ENCODE assay signal across 19 mouse cellular contexts in genomic region chr1:73038532-73038931, GRCm38 (mm10). TPM values are rescaled to one million over a fixed set of nuclear protein-coding genes. Genes with fewer than 3 reads are reported as not detected.
DNase-seq lines count a peak whose midpoint lies in the region; ATAC-seq lines count a peak whose summit lies in the region.
"Had no signal": no experiment of that assay in that cellular context is flagged by ENCODE, and none has a peak within 500 bp of the region (broad histone marks: within the 10 kb centered on the region; RNA-seq: fewer than 3 reads in every experiment).

No protein-coding gene starts in this region.

- H3K9ac ChIP-seq in heart, embryonic 12.5 days: no peak overlapping the region
- H3K9ac ChIP-seq in midbrain, embryonic 11.5 days (ENCODE audit: low read length): no peak overlapping the region
- H3K9ac ChIP-seq in limb, embryonic 12.5 days (replicated peaks): no peak overlapping the region
- H3K9ac ChIP-seq in stomach, embryonic 15.5 days: no peak overlapping the region
- H3K9ac ChIP-seq: embryonic facial prominence, embryonic 13.5 days; hindbrain, embryonic 12.5 days had no signal

- no peaks in the 10 kb centered on the region for H3K27me3 ChIP-seq in heart, embryonic 12.5 days (replicated peaks)
- 0 out of 2 replicates have a peak, but pooled peaks cover 3% of the 10 kb centered on the region for H3K27me3 ChIP-seq in midbrain, embryonic 10.5 days (ENCODE audit: low read depth, poor library complexity, severe bottlenecking)
- no peaks in the 10 kb centered on the region for H3K27me3 ChIP-seq in midbrain, embryonic 11.5 days (ENCODE audit: control insufficient read depth, insufficient read depth, low read length)
- no peaks in the 10 kb centered on the region; the same call in 1 of the 2 replicates for H3K27me3 ChIP-seq in limb, embryonic 12.5 days
- no peaks in the 10 kb centered on the region for H3K27me3 ChIP-seq in stomach, embryonic 15.5 days (replicated peaks)
- H3K27me3 ChIP-seq: embryonic facial prominence, embryonic 13.5 days; hindbrain, embryonic 12.5 days had no signal

- no peak overlapping the region for H3K4me3 ChIP-seq in heart, embryonic 12.5 days
- no peak overlapping the region for H3K4me3 ChIP-seq in midbrain, embryonic 10.5 days
- H3K4me3 ChIP-seq in midbrain, embryonic 11.5 days (ENCODE audit: low read depth, low read length): no peak overlapping the region
- H3K4me3 ChIP-seq in limb, embryonic 12.5 days (replicated peaks): no peak overlapping the region
- H3K4me3 ChIP-seq in stomach, embryonic 15.5 days (replicated peaks): no peak overlapping the region
- H3K4me3 ChIP-seq: embryonic facial prominence, embryonic 13.5 days; hindbrain, embryonic 12.5 days; left cerebral cortex, adult 2 months; myocyte had no signal

- ATAC-seq in heart, embryonic 12.5 days (ENCODE audit: insufficient number of reproducible peaks, low FRiP score): peak; percentile 86
- ATAC-seq in midbrain, embryonic 11.5 days (ENCODE audit: low FRiP score): no peak
- no peak; the same call in 1 of the 2 replicates for ATAC-seq in limb, embryonic 12.5 days (ENCODE audit: insufficient number of reproducible peaks, insufficient read depth, low FRiP score, low TSS enrichment, low read depth)
- peak; percentile 91 for ATAC-seq in stomach, embryonic 15.5 days (ENCODE audit: insufficient read depth, low FRiP score, low read depth)
- ATAC-seq: forebrain, embryonic 14.5 days had no signal

- intact Hi-C loops in heart, postnatal 10 days (cut with DNase I): no loop called here

- H3K27ac ChIP-seq in heart, embryonic 12.5 days (ENCODE audit: poor library complexity, severe bottlenecking): peak overlapping the region; percentile 41
- peak overlapping the region; percentile 69; the same call in 1 of the 2 replicates for H3K27ac ChIP-seq in midbrain, embryonic 10.5 days (replicated peaks)
- H3K27ac ChIP-seq in midbrain, embryonic 11.5 days (ENCODE audit: low read depth, low read length): no peak overlapping the region
- H3K27ac ChIP-seq in limb, embryonic 12.5 days: 0 out of 2 replicates have a peak overlapping the region, but pooled peaks have one; percentile 7
- H3K27ac ChIP-seq in stomach, embryonic 15.5 days: no peak overlapping the region
- H3K27ac ChIP-seq: embryonic facial prominence, embryonic 13.5 days; hindbrain, embryonic 12.5 days; left cerebral cortex, adult 2 months had no signal

- DNase-seq in heart, postnatal 10 days: no peak
- DNase-seq in midbrain, embryonic 10.5 days (ENCODE audit: low spot score): no peak
- DNase-seq in midbrain, embryonic 11.5 days (ENCODE audit: low spot score, missing footprints): no peak
- DNase-seq in urinary bladder, adult 2 months (ENCODE audit: low spot score): no peak
- no peak for DNase-seq in cerebellum, adult 11 months
- DNase-seq: cerebellum, postnatal 36 days; kidney, adult 2 months; lung, adult 18-20 months had no signal

- WGBS in heart, embryonic 12.5 days: 19% methylated on average over 3 of the region's 3 CpGs
- 77% methylated on average over 3 of the region's 3 CpGs for WGBS in midbrain, embryonic 10.5 days
- WGBS in midbrain, embryonic 11.5 days: 78% methylated on average over 3 of the region's 3 CpGs
- 75% methylated on average over 3 of the region's 3 CpGs for WGBS in limb, embryonic 12.5 days
- 76% methylated on average over 3 of the region's 3 CpGs for WGBS in stomach, embryonic 15.5 days

- peaks cover 38% of the 10 kb centered on the region for H3K4me1 ChIP-seq in heart, embryonic 12.5 days (replicated peaks)
- peaks cover 36% of the 10 kb centered on the region for H3K4me1 ChIP-seq in midbrain, embryonic 10.5 days
- H3K4me1 ChIP-seq in midbrain, embryonic 11.5 days (ENCODE audit: control insufficient read depth, insufficient read depth, low read length): no peaks in the 10 kb centered on the region
- H3K4me1 ChIP-seq in limb, embryonic 12.5 days (replicated peaks): no peaks in the 10 kb centered on the region; the same call in 1 of the 2 replicates
- H3K4me1 ChIP-seq in stomach, embryonic 15.5 days: no peaks in the 10 kb centered on the region
- H3K4me1 ChIP-seq: hindbrain, embryonic 12.5 days had no signal

- H3K9me3 ChIP-seq in heart, embryonic 12.5 days (replicated peaks): no peaks in the 10 kb centered on the region
- no peaks in the 10 kb centered on the region for H3K9me3 ChIP-seq in midbrain, embryonic 10.5 days (replicated peaks)
- no peaks in the 10 kb centered on the region for H3K9me3 ChIP-seq in midbrain, embryonic 11.5 days (ENCODE audit: control insufficient read depth, low read length)
- H3K9me3 ChIP-seq in limb, embryonic 12.5 days: no peaks in the 10 kb centered on the region
- H3K9me3 ChIP-seq in stomach, embryonic 15.5 days: no peaks in the 10 kb centered on the region
- H3K9me3 ChIP-seq: embryonic facial prominence, embryonic 13.5 days; hindbrain, embryonic 12.5 days had no signal

- peak overlapping the region; percentile 3; the same call in 1 of the 2 replicates for H3K4me2 ChIP-seq in heart, embryonic 12.5 days
- no peak overlapping the region for H3K4me2 ChIP-seq in midbrain, embryonic 11.5 days
- H3K4me2 ChIP-seq in limb, embryonic 12.5 days: no peak overlapping the region
- no peak overlapping the region for H3K4me2 ChIP-seq in stomach, embryonic 15.5 days
- H3K4me2 ChIP-seq: embryonic facial prominence, embryonic 13.5 days; hindbrain, embryonic 12.5 days had no signal

- no peaks in the 10 kb centered on the region for H3K36me3 ChIP-seq in heart, embryonic 12.5 days
- no peaks in the 10 kb centered on the region for H3K36me3 ChIP-seq in midbrain, embryonic 10.5 days
- H3K36me3 ChIP-seq in midbrain, embryonic 11.5 days (ENCODE audit: control insufficient read depth, insufficient read depth, low read length): no peaks in the 10 kb centered on the region
- no peaks in the 10 kb centered on the region for H3K36me3 ChIP-seq in limb, embryonic 12.5 days
- no peaks in the 10 kb centered on the region for H3K36me3 ChIP-seq in stomach, embryonic 15.5 days
- H3K36me3 ChIP-seq: embryonic facial prominence, embryonic 13.5 days; hindbrain, embryonic 12.5 days had no signal

RNA-seq across cellular contexts. Expression of gene Tnp1, which starts 22.8 kb away (rescaled TPM):
- not detected in 2 replicates for polyA plus RNA-seq in heart, embryonic 12.5 days (2016; fragmentation: Nextera tagmentation; extraction: Ambion mirVana)
- not detected for total RNA-seq in heart, postnatal 10 days (2021)
- polyA plus RNA-seq in midbrain, embryonic 10.5 days (2016; fragmentation: Nextera tagmentation; extraction: Ambion mirVana): not detected in 2 replicates
- polyA plus RNA-seq in midbrain, embryonic 11.5 days (2014; fragmentation: Nextera tagmentation; extraction: Ambion mirVana): not detected in 2 replicates
- not detected in 2 replicates for polyA plus RNA-seq in limb, embryonic 12.5 days (2016; fragmentation: Nextera tagmentation; extraction: Ambion mirVana)
- polyA plus RNA-seq in stomach, embryonic 15.5 days (2015; fragmentation: Nextera tagmentation; extraction: Ambion mirVana): not detected in 2 replicates
- not detected in 2 replicates for polyA plus RNA-seq in urinary bladder, adult 2 months (2012; rRNA removed)
- total RNA-seq: gastrocnemius, adult 8-10 months; layer of hippocampus, adult 18-20 months; left cerebral cortex, adult 2 months had no signal
- polyA plus RNA-seq: embryonic facial prominence, embryonic 13.5 days; forebrain, embryonic 14.5 days; hindbrain, embryonic 12.5 days; myocyte; thymus, postnatal 0 days had no signal

Comparison
In these comparisons a context has a peak if more than half of its experiments do, and no peak if none do; other contexts are left out.
1. H3K27ac ChIP-seq: peak in heart, embryonic 12.5 days (single experiment), midbrain, embryonic 10.5 days (single experiment) and limb, embryonic 12.5 days (single experiment); none in midbrain, embryonic 11.5 days (single experiment) and stomach, embryonic 15.5 days (single experiment).
2. ATAC-seq: peak in heart, embryonic 12.5 days (single experiment) and stomach, embryonic 15.5 days (single experiment); none in midbrain, embryonic 11.5 days (single experiment) and limb, embryonic 12.5 days (single experiment).